Comparison of ENCODE assay signal across 27 mouse cellular contexts in genomic region chr10:40956206-40956605, GRCm38 (mm10).
DNase-seq lines count a peak whose midpoint lies in the region; TF ChIP-seq lines count a peak whose summit lies in the region.
"Had no signal": no experiment of that assay in that cellular context is flagged by ENCODE, and none has a peak within 500 bp of the region (broad histone marks: within the 10 kb centered on the region; RNA-seq: fewer than 3 reads in every experiment).

No protein-coding gene starts in this region.

- intact Hi-C loops in left cerebral cortex, postnatal 14 days (cut with DNase I) = no loop called here
- intact Hi-C loops in left cerebral cortex, postnatal 36 days (cut with DNase I) = no loop called here

- DNase-seq in left cerebral cortex, postnatal 14 days (ENCODE audit: low spot score in 2 of 2) = peak; percentile 57 to 85
- DNase-seq in left cerebral cortex, postnatal 36 days (ENCODE audit: low spot score in 2 of 2) = no peak
- DNase-seq in NIH3T3 (ENCODE audit: low read depth) = peak; percentile 26
- DNase-seq in layer of hippocampus, adult 2 months (ENCODE audit: low spot score in 2 of 2) = peak; percentile 71 to 74
- DNase-seq in telencephalon, adult 2 months (ENCODE audit: low read depth, low spot score) = peak; percentile 71
- no peak for DNase-seq in adrenal gland, adult (ENCODE audit: inconsistent age in 2 of 2, low spot score in 1 of 2)
- DNase-seq: adrenal gland, postnatal 14 days; cerebellum, adult 18-20 months; cerebellum, postnatal 10 days; heart, adult 2 months; heart, postnatal 4 days; kidney, adult 8-10 months; kidney, postnatal 4 days; liver, postnatal 0 days; lung, postnatal 36 days; right cerebral cortex, postnatal 14 days; spleen, adult 18-20 months had no signal

- no peak overlapping the region for H3K4me3 ChIP-seq in layer of hippocampus, adult 2 months
- H3K4me3 ChIP-seq: embryonic facial prominence, embryonic 13.5 days; forebrain, embryonic 10.5 days; forebrain, embryonic 15.5 days; heart, adult 2 months; heart, embryonic 12.5 days; hindbrain, embryonic 13.5 days; liver, embryonic 12.5 days; midbrain, embryonic 12.5 days; neural tube, embryonic 13.5 days had no signal

- H3K27ac ChIP-seq in layer of hippocampus, adult 2 months = peak overlapping the region; percentile 75
- H3K27ac ChIP-seq: embryonic facial prominence, embryonic 13.5 days; forebrain, embryonic 10.5 days; forebrain, embryonic 15.5 days; heart, adult 2 months; hindbrain, embryonic 13.5 days; kidney, postnatal 0 days; liver, embryonic 12.5 days; midbrain, embryonic 12.5 days; neural tube, embryonic 13.5 days; stomach, postnatal 0 days had no signal

- 0 out of 2 replicates have a peak, but pooled peaks have one; percentile 11 for TF ChIP-seq CTCF in layer of hippocampus, adult 2 months (conservative IDR thresholded peaks at IDR 0.05)

Comparison
In these comparisons a context has a peak if more than half of its experiments do, and no peak if none do; other contexts are left out.
1. DNase-seq: peak in left cerebral cortex, postnatal 14 days (2 of 2), NIH3T3 (single experiment), layer of hippocampus, adult 2 months (2 of 2) and telencephalon, adult 2 months (single experiment); none in left cerebral cortex, postnatal 36 days (0 of 2) and adrenal gland, adult (0 of 2).